Mouse (Mus musculus): ENCODE results near the gene Sorbs1. TPM values are rescaled to one million over a fixed set of nuclear protein-coding genes. Genes with fewer than 3 reads are reported as not detected.

Gene Sorbs1
- polyA plus RNA-seq, 1 experiment from 2014 or later = 45.0 TPM

GRCm38 (mm10) chr19:40310410-40311130, 203.0 kb downstream of the Sorbs1 start:
- WGBS = 80% methylated on average over 15 of the region's 15 CpGs
- Histone ChIP-seq H3K4me3 (ENCODE audit: low read depth, low read length) (no peak overlapping the region), H3K27me3 (replicated peaks; ENCODE audit: control insufficient read depth, insufficient read depth, low read length) (no peaks in the 10 kb centered on the region), H3K4me2 (no peak overlapping the region), H3K4me1 (replicated peaks; ENCODE audit: control insufficient read depth, insufficient read depth, low read length) (peaks cover 6% of the 10 kb centered on the region; the same call in 1 of the 2 replicates), H3K9me3 (ENCODE audit: control insufficient read depth, low read length) (no peaks in the 10 kb centered on the region), H3K9ac (ENCODE audit: low read depth, low read length) (no peak overlapping the region), H3K36me3 (ENCODE audit: control insufficient read depth, insufficient read depth, low read length) (peaks cover 5% of the 10 kb centered on the region; the same call in 1 of the 2 replicates), H3K27ac (ENCODE audit: low read depth, low read length) (no peak overlapping the region)
- no peak for ATAC-seq (replicated peaks; ENCODE audit: low FRiP score)
- no peak for DNase-seq (ENCODE audit: low spot score)

- WGBS = 90% methylated on average over 12 of the region's 12 CpGs
- Histone ChIP-seq H3K36me3 (ENCODE audit: control insufficient read depth, insufficient read depth, low read length) (peaks cover 5% of the 10 kb centered on the region; the same call in 1 of the 2 replicates), H3K27ac (ENCODE audit: low read depth, low read length) (no peak overlapping the region), H3K4me1 (replicated peaks; ENCODE audit: control insufficient read depth, insufficient read depth, low read length) (peaks cover 6% of the 10 kb centered on the region; the same call in 1 of the 2 replicates), H3K4me2 (no peak overlapping the region), H3K4me3 (ENCODE audit: low read depth, low read length) (no peak overlapping the region), H3K27me3 (replicated peaks; ENCODE audit: control insufficient read depth, insufficient read depth, low read length) (no peaks in the 10 kb centered on the region), H3K9me3 (ENCODE audit: control insufficient read depth, low read length) (no peaks in the 10 kb centered on the region), H3K9ac (ENCODE audit: low read depth, low read length) (no peak overlapping the region)
- ATAC-seq (replicated peaks; ENCODE audit: low FRiP score) (no peak), DNase-seq (ENCODE audit: low spot score) (no peak)
Observed at GRCm38 (mm10) chr19:40309911-40310310, 203.7 kb downstream of the Sorbs1 start.

DNA sequence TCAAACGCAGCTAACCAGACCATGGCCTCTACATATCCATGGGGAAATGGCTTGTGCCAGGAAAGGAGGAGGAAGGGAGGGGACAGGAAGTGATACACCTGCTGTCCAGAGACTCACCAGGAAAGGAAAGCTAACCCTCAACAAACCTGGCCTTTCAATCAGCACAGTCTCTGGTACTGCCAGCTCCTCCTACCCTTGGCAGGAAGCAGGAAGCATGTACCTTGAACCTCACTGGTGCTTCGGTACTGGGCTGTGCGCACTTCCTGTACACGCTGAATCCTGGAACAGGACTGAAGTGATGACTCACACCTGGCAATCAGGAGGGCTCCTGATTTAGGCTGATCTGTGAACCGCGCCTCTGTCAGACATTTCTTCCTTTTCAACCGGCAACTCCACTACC, 206.0 kb downstream of the Sorbs1 start:
- no peak overlapping the region for H3K4me3 ChIP-seq (ENCODE audit: low read depth, low read length)
- H3K27ac ChIP-seq (ENCODE audit: low read depth, low read length) = no peak overlapping the region
- H3K9me3 ChIP-seq (ENCODE audit: control insufficient read depth, low read length) = no peaks in the 10 kb centered on the region
- no peak overlapping the region for H3K4me2 ChIP-seq
- peaks cover 11% of the 10 kb centered on the region for H3K4me1 ChIP-seq (replicated peaks; ENCODE audit: control insufficient read depth, insufficient read depth, low read length)
- H3K9ac ChIP-seq (ENCODE audit: low read depth, low read length) = no peak overlapping the region
- ATAC-seq (replicated peaks; ENCODE audit: low FRiP score) (no peak), DNase-seq (ENCODE audit: low spot score) (no peak)
- H3K36me3 ChIP-seq (ENCODE audit: control insufficient read depth, insufficient read depth, low read length) = peaks cover 5% of the 10 kb centered on the region; the same call in 1 of the 2 replicates
- WGBS = 76% methylated on average over 7 of the region's 7 CpGs
- H3K27me3 ChIP-seq (replicated peaks; ENCODE audit: control insufficient read depth, insufficient read depth, low read length) = no peaks in the 10 kb centered on the region

DNA sequence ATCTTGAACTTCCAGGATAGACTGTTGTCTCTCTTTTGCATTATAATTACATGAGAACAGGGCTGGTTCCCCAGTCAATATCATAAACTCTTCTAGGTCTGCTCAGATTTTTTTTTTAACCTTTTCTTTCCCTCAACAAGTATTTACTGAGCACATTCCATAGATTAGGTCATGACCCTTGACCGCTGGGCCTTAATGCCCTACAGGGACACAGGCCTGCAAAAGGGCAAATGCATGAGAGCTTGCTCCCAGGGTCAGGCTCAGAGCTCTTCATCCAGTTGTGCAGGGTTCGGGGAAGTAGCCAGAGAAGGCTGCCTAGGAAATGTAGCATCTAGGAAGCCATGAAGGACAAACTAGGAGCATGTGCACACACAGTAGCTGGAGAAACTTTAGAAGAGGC, 206.9 kb downstream of the Sorbs1 start:
- WGBS = 66% methylated on average over 2 of the region's 2 CpGs
- ATAC-seq (replicated peaks; ENCODE audit: low FRiP score) = no peak

DNA sequence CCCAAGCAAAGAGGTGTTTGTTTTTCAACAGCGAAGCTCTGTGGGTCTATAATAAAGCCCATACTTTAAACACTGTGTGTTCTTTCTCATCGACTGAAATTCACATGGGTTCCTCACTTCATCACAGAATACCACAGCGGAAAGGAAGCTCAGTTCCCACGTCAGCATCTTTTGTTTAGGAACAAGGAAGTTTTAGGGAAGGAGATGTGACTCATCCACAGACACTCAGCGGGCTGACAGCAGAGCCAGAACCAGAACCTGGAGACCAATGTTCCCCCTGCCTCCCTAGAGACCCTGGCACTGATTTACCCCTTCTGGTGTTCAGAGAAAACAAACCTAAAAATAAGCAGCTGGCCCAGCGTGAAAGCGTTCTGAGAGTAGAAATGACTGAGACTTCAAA, 208.1 kb downstream of the Sorbs1 start:
- no peak overlapping the region for H3K27ac ChIP-seq (ENCODE audit: low read depth, low read length)
- ATAC-seq (replicated peaks; ENCODE audit: low FRiP score) (no peak), DNase-seq (ENCODE audit: low spot score) (no peak)
- no peaks in the 10 kb centered on the region for H3K9me3 ChIP-seq (ENCODE audit: control insufficient read depth, low read length)
- peaks cover 11% of the 10 kb centered on the region for H3K4me1 ChIP-seq (replicated peaks; ENCODE audit: control insufficient read depth, insufficient read depth, low read length)
- no peak overlapping the region for H3K9ac ChIP-seq (ENCODE audit: low read depth, low read length)
- no peak overlapping the region for H3K4me2 ChIP-seq
- no peaks in the 10 kb centered on the region for H3K27me3 ChIP-seq (replicated peaks; ENCODE audit: control insufficient read depth, insufficient read depth, low read length)
- 76% methylated on average over 7 of the region's 7 CpGs for WGBS
- no peak overlapping the region for H3K4me3 ChIP-seq (ENCODE audit: low read depth, low read length)
- H3K36me3 ChIP-seq (ENCODE audit: control insufficient read depth, insufficient read depth, low read length) = peaks cover 3% of the 10 kb centered on the region; the same call in 1 of the 2 replicates

More for the DNA sequence above, 206.9 kb downstream of the Sorbs1 start:
- Histone ChIP-seq H3K36me3 (ENCODE audit: control insufficient read depth, insufficient read depth, low read length) (peaks cover 5% of the 10 kb centered on the region; the same call in 1 of the 2 replicates), H3K4me2 (no peak overlapping the region), H3K9ac (ENCODE audit: low read depth, low read length) (no peak overlapping the region), H3K27me3 (replicated peaks; ENCODE audit: control insufficient read depth, insufficient read depth, low read length) (no peaks in the 10 kb centered on the region), H3K9me3 (ENCODE audit: control insufficient read depth, low read length) (no peaks in the 10 kb centered on the region), H3K4me1 (replicated peaks; ENCODE audit: control insufficient read depth, insufficient read depth, low read length) (peaks cover 11% of the 10 kb centered on the region), H3K27ac (ENCODE audit: low read depth, low read length) (no peak overlapping the region), H3K4me3 (ENCODE audit: low read depth, low read length) (no peak overlapping the region)
- DNase-seq (ENCODE audit: low spot score) = no peak

DNA sequence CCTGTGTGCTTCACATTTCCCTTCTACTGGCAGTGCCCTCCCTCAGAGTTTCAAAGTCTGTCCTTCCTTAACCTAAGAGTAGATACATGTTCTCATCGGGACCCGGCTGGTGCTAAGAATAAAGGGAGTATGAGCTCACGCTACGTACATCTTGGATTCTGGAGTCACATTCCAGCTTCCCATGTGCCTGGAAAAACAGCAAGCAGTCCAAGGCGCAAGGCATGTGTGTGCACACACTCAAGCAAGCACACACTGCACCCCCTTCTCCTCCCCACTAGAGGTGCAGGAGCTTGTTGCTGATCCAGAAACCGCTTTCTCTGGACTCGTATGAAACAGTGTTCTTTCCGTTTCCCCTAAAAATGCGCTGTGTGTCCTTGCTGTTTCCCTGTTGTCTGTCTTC, 210.7 kb downstream of the Sorbs1 start:
- Histone ChIP-seq H3K9me3 (ENCODE audit: control insufficient read depth, low read length) (no peaks in the 10 kb centered on the region), H3K4me1 (replicated peaks; ENCODE audit: control insufficient read depth, insufficient read depth, low read length) (peaks cover 19% of the 10 kb centered on the region), H3K4me2 (no peak overlapping the region), H3K4me3 (ENCODE audit: low read depth, low read length) (no peak overlapping the region), H3K36me3 (ENCODE audit: control insufficient read depth, insufficient read depth, low read length) (no peaks in the 10 kb centered on the region; the same call in 1 of the 2 replicates), H3K9ac (ENCODE audit: low read depth, low read length) (no peak overlapping the region), H3K27ac (ENCODE audit: low read depth, low read length) (no peak overlapping the region), H3K27me3 (replicated peaks; ENCODE audit: control insufficient read depth, insufficient read depth, low read length) (no peaks in the 10 kb centered on the region)
- ATAC-seq (replicated peaks; ENCODE audit: low FRiP score) (no peak), DNase-seq (ENCODE audit: low spot score) (no peak)
- WGBS = 87% methylated on average over 9 of the region's 9 CpGs

GRCm38 (mm10) chr19:40302477-40302876, 211.1 kb downstream of the Sorbs1 start:
- 61% methylated on average over 5 of the region's 5 CpGs for WGBS
- ATAC-seq (replicated peaks; ENCODE audit: low FRiP score) (no peak), DNase-seq (ENCODE audit: low spot score) (no peak)
- H3K4me2 ChIP-seq = no peak overlapping the region
- H3K36me3 ChIP-seq (ENCODE audit: control insufficient read depth, insufficient read depth, low read length) = no peaks in the 10 kb centered on the region
- H3K4me1 ChIP-seq (replicated peaks; ENCODE audit: control insufficient read depth, insufficient read depth, low read length) = peaks cover 18% of the 10 kb centered on the region
- H3K9me3 ChIP-seq (ENCODE audit: control insufficient read depth, low read length) = no peaks in the 10 kb centered on the region
- H3K4me3 ChIP-seq (ENCODE audit: low read depth, low read length) = no peak overlapping the region
- no peak overlapping the region for H3K27ac ChIP-seq (ENCODE audit: low read depth, low read length)
- H3K9ac ChIP-seq (ENCODE audit: low read depth, low read length) = no peak overlapping the region
- H3K27me3 ChIP-seq (replicated peaks; ENCODE audit: control insufficient read depth, insufficient read depth, low read length) = no peaks in the 10 kb centered on the region

- peaks cover 32% of the 10 kb centered on the region for H3K4me1 ChIP-seq (replicated peaks; ENCODE audit: control insufficient read depth, insufficient read depth, low read length)
- no peak overlapping the region for H3K4me2 ChIP-seq
- no peaks in the 10 kb centered on the region for H3K9me3 ChIP-seq (ENCODE audit: control insufficient read depth, low read length)
- no peak overlapping the region for H3K4me3 ChIP-seq (ENCODE audit: low read depth, low read length)
- WGBS = 71% methylated on average over 12 of the region's 12 CpGs
- H3K9ac ChIP-seq (ENCODE audit: low read depth, low read length) = no peak overlapping the region
- H3K36me3 ChIP-seq (ENCODE audit: control insufficient read depth, insufficient read depth, low read length) = no peaks in the 10 kb centered on the region
- no peak for DNase-seq (ENCODE audit: low spot score)
- no peaks in the 10 kb centered on the region for H3K27me3 ChIP-seq (replicated peaks; ENCODE audit: control insufficient read depth, insufficient read depth, low read length)
- ATAC-seq (replicated peaks; ENCODE audit: low FRiP score) = no peak
- H3K27ac ChIP-seq (ENCODE audit: low read depth, low read length) = no peak overlapping the region
Observed at GRCm38 (mm10) chr19:40299983-40300759, 213.4 kb downstream of the Sorbs1 start.
